Mouse (Mus musculus): Measurements from ENCODE around the gene Gm20503. TPM values are rescaled to one million over a fixed set of nuclear protein-coding genes. Genes with fewer than 3 reads are reported as not detected.
A peak's percentile ranks its signal among the peaks of the same experiment; 100 is the strongest.

Gene Gm20503
- polyA plus RNA-seq, 1 experiment from 2014 or later: 23.2 TPM

- H3K4me1 ChIP-seq (ENCODE audit: insufficient read depth, low read depth, low read length): no peaks in the 10 kb centered on the region
- WGBS: 82% methylated on average over 6 of the region's 6 CpGs
- H3K4me2 ChIP-seq (replicated peaks; ENCODE audit: low read depth, low read length): no peak overlapping the region
- no peak overlapping the region for H3K27ac ChIP-seq (ENCODE audit: low read length)
- no peaks in the 10 kb centered on the region for H3K27me3 ChIP-seq (replicated peaks; ENCODE audit: insufficient read depth, low read length)
- TF ChIP-seq CTCF (IDR thresholded peaks at IDR 0.05) (no peak), EP300 (IDR thresholded peaks at IDR 0.05) (no peak)
- peak; percentile 40 for DNase-seq (ENCODE audit: low spot score)
- ATAC-seq: no peak; the same call in 1 of the 2 replicates
- H3K9ac ChIP-seq (replicated peaks; ENCODE audit: low read depth): no peak overlapping the region
- no peak overlapping the region for H3K4me3 ChIP-seq (ENCODE audit: low read depth, low read length)
- no peaks in the 10 kb centered on the region; the same call in 1 of the 2 replicates for H3K36me3 ChIP-seq (ENCODE audit: insufficient read depth, low read length)
- H3K9me3 ChIP-seq (ENCODE audit: low read length): no peaks in the 10 kb centered on the region
Measured at GRCm38 (mm10) chr4:58981421-58981820, 21.6 kb upstream of the Gm20503 start.

GRCm38 (mm10) chr4:58982806-58983205, 20.2 kb upstream of the Gm20503 start:
- no peak for TF ChIP-seq CTCF (IDR thresholded peaks at IDR 0.05)
- TF ChIP-seq EP300 (IDR thresholded peaks at IDR 0.05): no peak
- WGBS: 80% methylated on average over 8 of the region's 8 CpGs
- Histone ChIP-seq H3K4me3 (ENCODE audit: low read depth, low read length) (no peak overlapping the region), H3K27me3 (replicated peaks; ENCODE audit: insufficient read depth, low read length) (no peaks in the 10 kb centered on the region), H3K9ac (replicated peaks; ENCODE audit: low read depth) (no peak overlapping the region), H3K27ac (ENCODE audit: low read length) (no peak overlapping the region), H3K9me3 (ENCODE audit: low read length) (no peaks in the 10 kb centered on the region), H3K36me3 (ENCODE audit: insufficient read depth, low read length) (no peaks in the 10 kb centered on the region), H3K4me2 (replicated peaks; ENCODE audit: low read depth, low read length) (no peak overlapping the region), H3K4me1 (ENCODE audit: insufficient read depth, low read depth, low read length) (no peaks in the 10 kb centered on the region)
- DNase-seq (ENCODE audit: low spot score) (no peak), ATAC-seq (no peak)

- 9% methylated on average over 7 of the region's 7 CpGs for WGBS
- Histone ChIP-seq H3K4me2 (replicated peaks; ENCODE audit: low read depth, low read length) (peak overlapping the region; percentile 6; the same call in 1 of the 2 replicates), H3K9ac (replicated peaks; ENCODE audit: low read depth) (no peak overlapping the region), H3K9me3 (ENCODE audit: low read length) (no peaks in the 10 kb centered on the region), H3K27me3 (replicated peaks; ENCODE audit: insufficient read depth, low read length) (no peaks in the 10 kb centered on the region), H3K4me1 (ENCODE audit: insufficient read depth, low read depth, low read length) (no peaks in the 10 kb centered on the region), H3K27ac (ENCODE audit: low read length) (no peak overlapping the region), H3K4me3 (ENCODE audit: low read depth, low read length) (no peak overlapping the region), H3K36me3 (ENCODE audit: insufficient read depth, low read length) (no peaks in the 10 kb centered on the region)
- TF ChIP-seq EP300 (IDR thresholded peaks at IDR 0.05) (peak; percentile 25; the same call in 1 of the 2 replicates), CTCF (IDR thresholded peaks at IDR 0.05) (peak; percentile 88)
- DNase-seq (ENCODE audit: low spot score) (peak; percentile 86), ATAC-seq (peak; percentile 86)
Measured at GRCm38 (mm10) chr4:58985157-58985648, 17.8 kb upstream of the Gm20503 start.

- 3% methylated on average over 28 of the region's 28 CpGs for WGBS
- Histone ChIP-seq H3K4me2 (replicated peaks; ENCODE audit: low read depth, low read length) (peak within 1 kb of the TSS; percentile 86), H3K9me3 (ENCODE audit: low read length) (no peaks in the 10 kb centered on the region), H3K36me3 (ENCODE audit: insufficient read depth, low read length) (no peaks in the 10 kb centered on the region), H3K9ac (replicated peaks; ENCODE audit: low read depth) (0 out of 2 replicates have a peak within 1 kb of the TSS, but pooled peaks have one; percentile 24), H3K27ac (ENCODE audit: low read length) (peak within 1 kb of the TSS; percentile 39), H3K4me1 (ENCODE audit: insufficient read depth, low read depth, low read length) (no peaks in the 10 kb centered on the region), H3K27me3 (replicated peaks; ENCODE audit: insufficient read depth, low read length) (no peaks in the 10 kb centered on the region), H3K4me3 (ENCODE audit: low read depth, low read length) (peak within 1 kb of the TSS; percentile 56)
- ATAC-seq (peak; percentile 67), DNase-seq (ENCODE audit: low spot score) (peak; percentile 86)
- TF ChIP-seq EP300 (IDR thresholded peaks at IDR 0.05) (no peak), CTCF (IDR thresholded peaks at IDR 0.05) (no peak)
Measured at GRCm38 (mm10) chr4:58986540-58987190, 16.3 kb upstream of the Gm20503 start, which contains the start of gene Ptgr1. Gene Ptgr1, minus strand, starts transcription at chr4:58987119.

GRCm38 (mm10) chr4:58989303-58989898, 13.6 kb upstream of the Gm20503 start:
- no peak for DNase-seq (ENCODE audit: low spot score)
- 72% methylated on average over 7 of the region's 7 CpGs for WGBS
- H3K9ac ChIP-seq (replicated peaks; ENCODE audit: low read depth): no peak overlapping the region

GRCm38 (mm10) chr4:58990609-58991434, 12.2 kb upstream of the Gm20503 start:
- TF ChIP-seq CTCF (IDR thresholded peaks at IDR 0.05) (no peak), EP300 (IDR thresholded peaks at IDR 0.05) (no peak)
- WGBS: 80% methylated on average over 17 of the region's 17 CpGs
- Histone ChIP-seq H3K36me3 (ENCODE audit: insufficient read depth, low read length) (no peaks in the 10 kb centered on the region), H3K27ac (ENCODE audit: low read length) (no peak overlapping the region), H3K9ac (replicated peaks; ENCODE audit: low read depth) (no peak overlapping the region), H3K9me3 (ENCODE audit: low read length) (no peaks in the 10 kb centered on the region), H3K27me3 (replicated peaks; ENCODE audit: insufficient read depth, low read length) (no peaks in the 10 kb centered on the region), H3K4me1 (ENCODE audit: insufficient read depth, low read depth, low read length) (no peaks in the 10 kb centered on the region), H3K4me3 (ENCODE audit: low read depth, low read length) (no peak overlapping the region), H3K4me2 (replicated peaks; ENCODE audit: low read depth, low read length) (no peak overlapping the region)
- peak; percentile 59 for DNase-seq (ENCODE audit: low spot score)
- ATAC-seq: no peak

More at GRCm38 (mm10) chr4:58989303-58989898, 13.6 kb upstream of the Gm20503 start:
- H3K4me1 ChIP-seq (ENCODE audit: insufficient read depth, low read depth, low read length): no peaks in the 10 kb centered on the region
- no peak for TF ChIP-seq EP300 (IDR thresholded peaks at IDR 0.05)
- TF ChIP-seq CTCF (IDR thresholded peaks at IDR 0.05): no peak
- H3K27me3 ChIP-seq (replicated peaks; ENCODE audit: insufficient read depth, low read length): no peaks in the 10 kb centered on the region
- no peaks in the 10 kb centered on the region for H3K36me3 ChIP-seq (ENCODE audit: insufficient read depth, low read length)
- H3K9me3 ChIP-seq (ENCODE audit: low read length): no peaks in the 10 kb centered on the region
- H3K27ac ChIP-seq (ENCODE audit: low read length): no peak overlapping the region
- no peak overlapping the region for H3K4me3 ChIP-seq (ENCODE audit: low read depth, low read length)
- no peak overlapping the region for H3K4me2 ChIP-seq (replicated peaks; ENCODE audit: low read depth, low read length)
- ATAC-seq: no peak
